Mouse (Mus musculus) frontal cortex, postnatal 25 days (tissue): Measurements from ENCODE around the gene Mettl21a.
"Not testable (repeated sequence)": the region's sequence is repeated elsewhere in the genome, so short reads cannot be mapped to it uniquely, and the experiment has no call there.

Source experiments
- DNase-seq, 2 experiments: peaks; one replicate each; pipeline ENCODE4 v3.0.0; 2022; ENCODE audit warnings: low spot score in 2 of 2

Gene Mettl21a

GRCm38 (mm10) chr1:64614311-64614710, 2.7 kb downstream of the Mettl21a start:
- no peak for DNase-seq

GRCm38 (mm10) chr1:64609976-64610375, 7.1 kb downstream of the Mettl21a start:
- DNase-seq = no peak

GRCm38 (mm10) chr1:64609145-64609544, 7.9 kb downstream of the Mettl21a start:
- no peak for DNase-seq

- no peak for DNase-seq
Measured at GRCm38 (mm10) chr1:64603381-64603780, 13.7 kb downstream of the Mettl21a start.

GRCm38 (mm10) chr1:64601242-64601842, 15.7 kb downstream of the Mettl21a start:
- no peak for DNase-seq

GRCm38 (mm10) chr1:64600413-64601077, 16.5 kb downstream of the Mettl21a start:
- no peak for DNase-seq

GRCm38 (mm10) chr1:64598926-64599325, 18.1 kb downstream of the Mettl21a start:
- no peak for DNase-seq

- DNase-seq = no peak
Measured at GRCm38 (mm10) chr1:64578801-64579200, 38.2 kb downstream of the Mettl21a start.

- not testable (repeated sequence) for DNase-seq
Measured at GRCm38 (mm10) chr1:64577911-64578310, 39.1 kb downstream of the Mettl21a start.

- no peak for DNase-seq
Measured at GRCm38 (mm10) chr1:64576732-64577131, 40.3 kb downstream of the Mettl21a start.

- DNase-seq = no peak
Measured at GRCm38 (mm10) chr1:64576022-64576421, 41.0 kb downstream of the Mettl21a start.

- DNase-seq = no peak
Measured at GRCm38 (mm10) chr1:64568206-64568605, 48.8 kb downstream of the Mettl21a start.

GRCm38 (mm10) chr1:64560105-64560504, 56.9 kb downstream of the Mettl21a start:
- DNase-seq = no peak
